Mouse (Mus musculus): ENCODE data around the gene Klf6.
A peak's percentile ranks its signal among the peaks of the same experiment; 100 is the strongest.

GRCm38 (mm10) chr13:5861157-5862002, at the start of gene Klf6:
- no peak for TF ChIP-seq GATA2 (IDR thresholded peaks at IDR 0.05; ENCODE audit: borderline replicate concordance, low read depth, low read length)
- no peak for TF ChIP-seq CTCF (IDR thresholded peaks at IDR 0.05; ENCODE audit: low read depth, low read length)
- no peak for TF ChIP-seq TAL1 (conservative IDR thresholded peaks at IDR 0.05; ENCODE audit: low read depth, low read length)
- peak; percentile 52; the same call in 1 of the 2 replicates for TF ChIP-seq POLR2AphosphoS5 (IDR thresholded peaks at IDR 0.05; ENCODE audit: insufficient replicate concordance, low read depth, low read length)
- TF ChIP-seq GATA1 (IDR thresholded peaks at IDR 0.05; ENCODE audit: borderline replicate concordance, low read length): no peak

Data from G1E (cell line).